Mouse (Mus musculus): ENCODE measurements around the gene Fam216a.
A peak's percentile ranks its signal among the peaks of the same experiment; 100 is the strongest.
"Not testable (repeated sequence)": the region's sequence is repeated elsewhere in the genome, so short reads cannot be mapped to it uniquely, and the experiment has no call there.

Fam216a gene

GRCm38 (mm10) chr5:122319474-122320204 lies 52.5 kb downstream of the Fam216a start:
- no peak for DNase-seq

- DNase-seq = not testable (repeated sequence)
Measured at GRCm38 (mm10) chr5:122318976-122319375, 53.2 kb downstream of the Fam216a start.

- DNase-seq = peak; percentile 58 to 69
Measured at GRCm38 (mm10) chr5:122318100-122318499, 54.1 kb downstream of the Fam216a start.

GRCm38 (mm10) chr5:122317329-122318045 lies 54.7 kb downstream of the Fam216a start:
- DNase-seq = peak; percentile 69 to 81

GRCm38 (mm10) chr5:122314966-122315667 lies 57.0 kb downstream of the Fam216a start:
- peak; percentile 62 to 71 for DNase-seq

Measured in thymus, postnatal 36 days (tissue).